Mouse (Mus musculus): Measurements from ENCODE around the gene 6430550D23Rik. TPM values are rescaled to one million over a fixed set of nuclear protein-coding genes. Genes with fewer than 3 reads are reported as not detected.

Gene 6430550D23Rik
- total and polyA plus RNA-seq, 3 experiments, result 0.55 to 0.78 (median 0.61) TPM

DNA sequence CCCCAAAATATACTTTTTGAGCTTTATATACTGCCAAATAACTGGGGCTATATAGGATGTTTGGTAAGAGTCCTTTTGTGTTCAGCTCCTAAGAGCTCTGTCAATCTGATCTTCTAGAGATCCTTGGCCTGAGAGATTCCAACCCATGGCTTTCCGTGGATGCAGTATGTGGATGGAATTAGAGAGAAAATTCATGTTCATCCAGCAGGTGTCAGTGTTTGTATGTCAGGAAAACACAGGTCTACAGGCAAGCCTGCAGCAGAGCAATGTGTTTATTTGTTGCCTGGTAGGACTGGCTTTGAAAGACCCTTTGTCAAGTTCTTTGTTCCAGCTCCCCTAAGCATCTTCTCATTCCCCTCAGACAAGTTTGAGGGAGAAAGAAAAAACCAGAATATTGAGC lies 44.8 kb downstream of the 6430550D23Rik start:
- DNase-seq, result no peak
- H3K79me2 ChIP-seq (replicated peaks; ENCODE audit: control insufficient read depth, insufficient read depth, low read length), result no peaks in the 10 kb centered on the region
- no peak for TF ChIP-seq EP300 (IDR thresholded peaks at IDR 0.05; ENCODE audit: insufficient read depth, low read depth, low read length)
- TF ChIP-seq CTCF (IDR thresholded peaks at IDR 0.05), result peak; percentile 70
- no peak for TF ChIP-seq POLR2A (IDR thresholded peaks at IDR 0.05; ENCODE audit: insufficient read depth, low read depth, low read length)
- WGBS, result 33% methylated on average over 1 of the region's 1 CpGs
- no peaks in the 10 kb centered on the region for H3K27me3 ChIP-seq (ENCODE audit: control insufficient read depth, insufficient read depth, low read length)
- H3K9ac ChIP-seq (ENCODE audit: low read depth, low read length), result no peak overlapping the region
- no peak overlapping the region for H3K27ac ChIP-seq
- no peak overlapping the region for H3K4me3 ChIP-seq
- intact Hi-C loops (cut with DNase I), result loop anchor here (5.0 kb wide), 2 partner anchors 179 to 314 kb away; partner anchors contain the start of genes Nfs1 and Romo1
- H3K36me3 ChIP-seq (ENCODE audit: control insufficient read depth, insufficient read depth, low read length), result no peaks in the 10 kb centered on the region
- no peaks in the 10 kb centered on the region for H3K4me1 ChIP-seq (ENCODE audit: control insufficient read depth, insufficient read depth, low read length)

DNA sequence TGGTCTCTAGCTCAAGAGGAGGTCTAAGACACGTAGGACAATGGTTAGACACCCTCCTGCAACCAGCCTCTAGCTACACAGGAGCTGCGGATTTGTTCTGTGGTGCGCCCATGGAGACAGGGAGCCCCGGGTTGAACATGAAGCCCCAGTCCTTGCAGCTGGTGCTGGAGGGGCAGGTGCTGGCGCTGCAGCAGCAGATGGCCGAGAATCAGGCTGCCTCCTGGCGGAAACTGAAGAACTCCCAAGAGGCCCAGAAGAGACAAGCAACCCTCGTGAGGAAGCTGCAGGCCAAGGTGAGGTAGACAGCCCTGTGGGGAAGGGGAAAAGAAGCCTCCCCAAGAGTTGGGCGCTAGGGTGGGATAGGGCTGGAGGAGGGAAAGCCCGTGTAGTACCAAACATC lies 45.9 kb downstream of the 6430550D23Rik start:
- intact Hi-C loops (cut with DNase I), result loop anchor here (5.0 kb wide), 2 partner anchors 180 to 315 kb away; partner anchors contain the start of genes Nfs1 and Romo1
- Histone ChIP-seq H3K4me1 (ENCODE audit: control insufficient read depth, insufficient read depth, low read length) (no peaks in the 10 kb centered on the region), H3K36me3 (ENCODE audit: control insufficient read depth, insufficient read depth, low read length) (no peaks in the 10 kb centered on the region), H3K4me3 (no peak overlapping the region), H3K79me2 (replicated peaks; ENCODE audit: control insufficient read depth, insufficient read depth, low read length) (no peaks in the 10 kb centered on the region), H3K27me3 (ENCODE audit: control insufficient read depth, insufficient read depth, low read length) (no peaks in the 10 kb centered on the region), H3K27ac (no peak overlapping the region), H3K9ac (ENCODE audit: low read depth, low read length) (no peak overlapping the region)
- TF ChIP-seq POLR2A (IDR thresholded peaks at IDR 0.05; ENCODE audit: insufficient read depth, low read depth, low read length) (no peak), EP300 (IDR thresholded peaks at IDR 0.05; ENCODE audit: insufficient read depth, low read depth, low read length) (no peak), CTCF (IDR thresholded peaks at IDR 0.05) (no peak)
- no peak for DNase-seq
- WGBS, result 90% methylated on average over 10 of the region's 10 CpGs

- Histone ChIP-seq H3K4me1 (ENCODE audit: control insufficient read depth, insufficient read depth, low read length) (no peaks in the 10 kb centered on the region), H3K79me2 (replicated peaks; ENCODE audit: control insufficient read depth, insufficient read depth, low read length) (no peaks in the 10 kb centered on the region), H3K36me3 (ENCODE audit: control insufficient read depth, insufficient read depth, low read length) (no peaks in the 10 kb centered on the region), H3K4me3 (no peak overlapping the region), H3K27me3 (ENCODE audit: control insufficient read depth, insufficient read depth, low read length) (no peaks in the 10 kb centered on the region), H3K27ac (no peak overlapping the region), H3K9ac (ENCODE audit: low read depth, low read length) (no peak overlapping the region)
- 88% methylated on average over 5 of the region's 5 CpGs for WGBS
- DNase-seq, result no peak
- intact Hi-C loops (cut with DNase I), result loop anchor here (5.0 kb wide), 2 partner anchors 182 to 317 kb away; partner anchors contain the start of genes Nfs1 and Romo1
- TF ChIP-seq CTCF (IDR thresholded peaks at IDR 0.05), result no peak
- TF ChIP-seq EP300 (IDR thresholded peaks at IDR 0.05; ENCODE audit: insufficient read depth, low read depth, low read length), result no peak
- no peak for TF ChIP-seq POLR2A (IDR thresholded peaks at IDR 0.05; ENCODE audit: insufficient read depth, low read depth, low read length)
Measured at GRCm38 (mm10) chr2:155959981-155960380, 47.8 kb downstream of the 6430550D23Rik start.

DNA sequence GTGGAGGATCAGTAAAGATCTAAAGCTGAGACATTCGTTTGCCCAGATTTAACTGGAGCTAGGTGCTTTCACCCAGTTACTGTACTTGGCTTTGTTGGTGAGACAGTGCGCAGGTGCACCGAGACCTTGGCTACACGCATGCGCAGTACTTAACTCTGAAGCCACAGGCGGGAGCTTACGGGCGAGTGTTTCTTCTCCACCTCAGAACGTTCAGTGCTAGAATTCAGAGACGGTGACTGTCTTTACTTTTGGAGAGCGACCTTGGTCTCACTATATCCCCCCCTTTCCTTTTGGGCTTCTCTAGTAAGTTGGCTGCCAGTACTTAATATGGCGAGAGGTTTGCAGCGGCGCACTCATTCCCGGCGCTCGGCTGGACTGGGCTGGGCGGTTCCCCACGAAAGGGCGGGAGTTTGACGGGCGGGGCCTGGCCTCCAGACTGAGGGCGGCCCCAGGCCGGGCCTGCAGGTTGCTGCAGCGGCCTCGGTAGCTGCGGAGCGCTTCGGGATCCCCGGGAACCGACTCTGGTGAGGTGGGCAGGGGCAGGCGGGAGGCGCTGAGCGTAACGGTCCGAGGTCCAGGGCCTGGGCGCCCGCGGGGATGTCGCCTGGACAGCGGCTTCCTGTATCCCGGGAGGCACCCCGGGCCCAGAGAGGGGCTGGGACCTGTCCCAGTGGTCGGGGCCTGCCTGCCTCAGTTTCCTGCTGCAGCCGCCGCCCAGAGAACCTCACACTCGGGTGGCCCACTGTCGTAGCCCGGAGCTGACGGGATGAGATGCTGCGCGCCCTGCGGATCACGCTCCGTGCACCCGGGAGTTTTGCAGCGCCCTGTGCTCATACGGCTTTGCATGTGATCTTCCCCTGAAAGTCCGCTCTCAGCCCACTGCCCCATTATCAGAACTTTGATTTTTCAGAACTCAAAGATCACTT lies 51.4 kb downstream of the 6430550D23Rik start, which contains the start of gene Cep250:
Cep250 (plus strand) TSS at position 325 of the 926 bp plus-strand sequence.
- TF ChIP-seq POLR2A (IDR thresholded peaks at IDR 0.05; ENCODE audit: insufficient read depth, low read depth, low read length) (peak; percentile 77), EP300 (IDR thresholded peaks at IDR 0.05; ENCODE audit: insufficient read depth, low read depth, low read length) (peak; percentile 35; the same call in 1 of the 2 replicates), CTCF (IDR thresholded peaks at IDR 0.05) (0 out of 2 replicates have a peak, but pooled peaks have one; percentile 12)
- Histone ChIP-seq H3K27me3 (ENCODE audit: control insufficient read depth, insufficient read depth, low read length) (no peaks in the 10 kb centered on the region), H3K4me1 (ENCODE audit: control insufficient read depth, insufficient read depth, low read length) (no peaks in the 10 kb centered on the region), H3K4me3 (peak within 1 kb of the TSS; percentile 97), H3K9ac (ENCODE audit: low read depth, low read length) (peak within 1 kb of the TSS; percentile 86), H3K27ac (peak within 1 kb of the TSS; percentile 93), H3K36me3 (ENCODE audit: control insufficient read depth, insufficient read depth, low read length) (no peaks in the 10 kb centered on the region), H3K79me2 (replicated peaks; ENCODE audit: control insufficient read depth, insufficient read depth, low read length) (no peaks in the 10 kb centered on the region)
- under 1% methylated on average over 59 of the region's 59 CpGs for WGBS
- DNase-seq, result peak; percentile 92 to 94
- intact Hi-C loops (cut with DNase I), result no loop called here

- DNase-seq, result peak in 1 of 2 experiments; percentile 45
- TF ChIP-seq EP300 (IDR thresholded peaks at IDR 0.05; ENCODE audit: insufficient read depth, low read depth, low read length), result no peak
- TF ChIP-seq CTCF (IDR thresholded peaks at IDR 0.05), result peak; percentile 75
- no peak overlapping the region for H3K4me3 ChIP-seq
- no peak overlapping the region for H3K27ac ChIP-seq
- no peaks in the 10 kb centered on the region for H3K27me3 ChIP-seq (ENCODE audit: control insufficient read depth, insufficient read depth, low read length)
- no peak overlapping the region for H3K9ac ChIP-seq (ENCODE audit: low read depth, low read length)
- no peaks in the 10 kb centered on the region for H3K79me2 ChIP-seq (replicated peaks; ENCODE audit: control insufficient read depth, insufficient read depth, low read length)
- intact Hi-C loops (cut with DNase I), result no loop called here
- no peaks in the 10 kb centered on the region for H3K36me3 ChIP-seq (ENCODE audit: control insufficient read depth, insufficient read depth, low read length)
- H3K4me1 ChIP-seq (ENCODE audit: control insufficient read depth, insufficient read depth, low read length), result no peaks in the 10 kb centered on the region
Measured at GRCm38 (mm10) chr2:155952006-155952405, 55.8 kb downstream of the 6430550D23Rik start.

GRCm38 (mm10) chr2:155949362-155949761 lies 58.4 kb downstream of the 6430550D23Rik start:
- TF ChIP-seq POLR2A (IDR thresholded peaks at IDR 0.05; ENCODE audit: insufficient read depth, low read depth, low read length), result no peak
- TF ChIP-seq CTCF (IDR thresholded peaks at IDR 0.05), result no peak
- TF ChIP-seq EP300 (IDR thresholded peaks at IDR 0.05; ENCODE audit: insufficient read depth, low read depth, low read length), result no peak
- no peaks in the 10 kb centered on the region for H3K36me3 ChIP-seq (ENCODE audit: control insufficient read depth, insufficient read depth, low read length)
- DNase-seq, result peak in 1 of 2 experiments; percentile 21
- intact Hi-C loops (cut with DNase I), result loop anchor here (10.0 kb wide), 1 partner anchor 255 kb away; the partner anchor contains the start of gene Trpc4ap
- H3K27ac ChIP-seq, result no peak overlapping the region
- H3K4me1 ChIP-seq (ENCODE audit: control insufficient read depth, insufficient read depth, low read length), result no peaks in the 10 kb centered on the region
- no peak overlapping the region for H3K9ac ChIP-seq (ENCODE audit: low read depth, low read length)
- H3K27me3 ChIP-seq (ENCODE audit: control insufficient read depth, insufficient read depth, low read length), result no peaks in the 10 kb centered on the region
- H3K79me2 ChIP-seq (replicated peaks; ENCODE audit: control insufficient read depth, insufficient read depth, low read length), result no peaks in the 10 kb centered on the region
- H3K4me3 ChIP-seq, result no peak overlapping the region
- 39% methylated on average over 6 of the region's 6 CpGs for WGBS

Measured in heart, adult 2 months (tissue).